ENCODE assay signal across 8 mouse cellular contexts in genomic region chr10:58497320-58498284, GRCm38 (mm10). TPM values are rescaled to one million over a fixed set of nuclear protein-coding genes. Genes with fewer than 3 reads are reported as not detected.
DNase-seq lines count a peak whose midpoint lies in the region; ATAC-seq lines count a peak whose summit lies in the region.

Gene Ccdc138, plus strand, starts transcription at chr10:58497948.

- peaks cover 6% of the 10 kb centered on the region; the same call in 1 of the 2 replicates for H3K4me1 ChIP-seq in intestine, embryonic 14.5 days (replicated peaks; ENCODE audit: control insufficient read depth, insufficient read depth, low read length)

- intact Hi-C loops in left cerebral cortex, postnatal 14 days (cut with DNase I) = no loop called here

- H3K9ac ChIP-seq in intestine, embryonic 14.5 days (ENCODE audit: low read length) = peak within 1 kb of the TSS; percentile 58

- H3K4me2 ChIP-seq in intestine, embryonic 14.5 days (ENCODE audit: low read length) = peak within 1 kb of the TSS; percentile 65

- peak within 1 kb of the TSS; percentile 73 for H3K4me3 ChIP-seq in intestine, embryonic 14.5 days (ENCODE audit: low read depth, low read length)

- WGBS in intestine, embryonic 14.5 days = 1% methylated on average over 49 of the region's 50 CpGs

- peak; percentile 99 for ATAC-seq in intestine, embryonic 14.5 days (replicated peaks; ENCODE audit: low FRiP score, low TSS enrichment, low read depth)

- H3K27ac ChIP-seq in intestine, embryonic 14.5 days (ENCODE audit: low read depth) = peak within 1 kb of the TSS; percentile 86

- DNase-seq in adrenal gland, adult (ENCODE audit: inconsistent age in 2 of 2, low spot score in 1 of 2) = peak; percentile 95 to 99
- DNase-seq in embryo, embryonic 10.5 days (ENCODE audit: low spot score) = peak; percentile 93
- peak; percentile 90 for DNase-seq in gastrocnemius, postnatal 25 days
- DNase-seq in intestine, embryonic 14.5 days (ENCODE audit: low spot score) = peak; percentile 97
- DNase-seq in left cerebral cortex, postnatal 14 days (ENCODE audit: low spot score in 2 of 2) = peak; percentile 91
- DNase-seq in mesoderm, embryonic 11.5 days (ENCODE audit: low read depth, low spot score) = peak; percentile 91
- peak; percentile 87 to 89 for DNase-seq in right cerebral cortex, postnatal 36 days (ENCODE audit: low spot score in 2 of 2)
- peak; percentile 94 for DNase-seq in yolk sac, embryonic 10.5 days (ENCODE audit: low spot score)

- no peaks in the 10 kb centered on the region for H3K27me3 ChIP-seq in intestine, embryonic 14.5 days (replicated peaks; ENCODE audit: control insufficient read depth, insufficient read depth, low read length)

- H3K9me3 ChIP-seq in intestine, embryonic 14.5 days (ENCODE audit: control insufficient read depth, low read length) = no peaks in the 10 kb centered on the region

- peaks cover 25% of the 10 kb centered on the region for H3K36me3 ChIP-seq in intestine, embryonic 14.5 days (ENCODE audit: control insufficient read depth, insufficient read depth, low read length)

RNA-seq across cellular contexts. Expression of gene Ccdc138, which starts in this region (rescaled TPM):
- total RNA-seq in gastrocnemius, postnatal 25 days (2021) = under 1 TPM; 0.33 to 0.40 TPM
- polyA plus RNA-seq in intestine, embryonic 14.5 days (2014; fragmentation: Nextera tagmentation; extraction: Ambion mirVana) = 7.9 and 9.1 TPM in 2 replicates
- total RNA-seq in left cerebral cortex, postnatal 14 days (2021) = 1 to 10 TPM; 4.9 to 6.3 TPM

Comparison
In these comparisons a context has a peak if more than half of its experiments do, and no peak if none do; other contexts are left out.
1. Peak in every context shown above with its lines: DNase-seq, ATAC-seq, H3K4me3 ChIP-seq and H3K27ac ChIP-seq.
2. RNA of gene Ccdc138 (total RNA-seq): 4.9 to 6.3 TPM in left cerebral cortex, postnatal 14 days; 0.33 to 0.40 TPM in gastrocnemius, postnatal 25 days; every median in the first group is over 4 times any median in the second.
3. Peak in DNase-seq in gastrocnemius, postnatal 25 days; RNA of the gene not detected or under 1 TPM.